Mouse (Mus musculus): ENCODE results near the gene F11.

Gene F11

DNA sequence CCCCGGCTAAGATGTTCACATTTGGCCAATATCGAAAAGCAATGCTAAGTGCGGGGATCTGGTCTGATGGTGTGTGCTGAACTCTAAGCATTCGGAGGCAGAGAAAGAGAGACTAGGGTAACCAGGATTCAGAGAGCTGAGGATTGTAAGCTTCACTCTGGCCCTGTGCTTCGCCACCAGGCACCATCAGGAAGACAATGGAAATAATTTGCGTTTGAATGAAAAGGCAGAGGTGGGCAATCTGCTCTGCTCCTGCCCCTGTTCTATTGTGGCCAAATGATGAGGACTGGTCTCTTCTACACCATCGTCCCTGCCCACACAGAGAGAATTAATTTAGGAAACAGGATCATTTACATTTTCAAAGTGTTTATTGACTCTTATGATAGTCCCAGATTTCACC, 15.5 kb downstream of the F11 start:
- DNase-seq (ENCODE audit: low spot score), result no peak

DNA sequence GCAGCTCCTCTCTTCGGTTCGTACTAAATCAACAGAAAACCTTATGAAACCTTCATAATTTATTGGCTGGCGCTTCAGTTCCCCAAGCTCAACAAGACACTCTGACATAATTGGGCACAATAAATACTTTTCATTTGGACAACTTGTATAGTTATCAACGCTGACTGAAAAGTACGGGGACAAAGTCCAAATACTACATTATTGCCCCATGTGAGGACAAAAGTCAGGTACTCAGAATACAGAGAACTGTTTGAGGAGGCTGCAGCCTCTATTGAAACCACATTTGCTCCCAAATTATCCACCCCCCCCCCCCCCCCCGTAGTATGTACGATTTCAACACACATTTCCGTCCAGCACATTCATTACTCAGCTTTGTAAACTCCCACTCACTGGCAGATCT, 22.5 kb downstream of the F11 start:
- no peak for DNase-seq (ENCODE audit: low spot score)

DNA sequence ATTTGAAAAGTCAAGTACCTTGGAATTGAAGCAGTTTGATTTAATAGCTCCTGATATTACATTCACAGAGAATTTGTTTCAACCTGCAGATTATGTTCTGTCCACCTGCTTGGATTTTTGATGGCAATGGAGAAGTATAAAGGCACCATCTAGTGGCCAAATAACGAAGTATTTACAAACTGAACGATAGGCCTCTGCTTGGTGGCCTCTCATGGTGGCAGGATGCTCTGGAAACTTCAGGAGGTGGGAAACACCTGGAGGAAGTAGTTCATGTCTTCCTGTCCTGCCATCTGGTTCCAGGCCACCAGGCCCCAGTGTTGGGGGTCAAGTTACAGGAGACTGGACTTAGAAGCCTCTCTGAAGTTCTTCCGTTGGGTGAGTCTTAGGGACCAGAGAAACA, 23.5 kb downstream of the F11 start:
- peak; percentile 37 for DNase-seq (ENCODE audit: low spot score)

DNA sequence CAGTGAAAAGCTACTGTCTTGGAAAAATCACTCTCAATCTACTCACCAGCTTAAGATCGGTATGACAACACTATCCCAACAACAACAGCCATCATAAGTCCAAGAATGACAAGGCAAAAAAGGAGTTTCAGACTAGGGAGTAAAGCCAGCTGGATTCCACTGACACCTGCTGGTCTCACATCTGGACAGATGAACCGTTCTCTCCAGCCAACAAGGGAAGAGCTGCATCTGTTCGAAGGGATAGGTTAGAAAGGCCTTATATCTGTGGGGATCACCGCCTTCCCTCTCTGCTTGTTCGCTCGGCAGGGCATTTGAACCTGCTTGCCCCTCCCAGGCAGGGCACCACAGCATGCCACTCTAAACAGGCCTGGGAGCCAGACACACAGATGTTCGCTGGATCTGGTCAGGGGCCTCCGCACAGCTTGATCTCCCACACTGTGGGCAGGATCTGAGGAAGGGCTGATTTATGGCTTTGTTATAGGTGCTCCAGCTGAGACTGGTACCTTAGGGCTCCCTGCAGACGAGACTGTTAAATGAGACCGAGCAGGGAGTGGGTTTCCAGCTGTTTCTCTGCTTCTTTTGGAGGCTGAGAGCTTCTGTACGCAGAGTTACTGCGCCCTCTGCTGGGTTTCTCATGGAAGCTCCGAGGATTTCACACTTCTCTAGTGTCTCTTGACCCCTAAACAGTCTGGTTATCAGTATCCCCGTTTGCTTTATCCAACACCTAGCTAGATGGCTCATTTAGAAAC, 25.5 kb downstream of the F11 start:
- DNase-seq (ENCODE audit: low spot score), result peak; percentile 30

DNA sequence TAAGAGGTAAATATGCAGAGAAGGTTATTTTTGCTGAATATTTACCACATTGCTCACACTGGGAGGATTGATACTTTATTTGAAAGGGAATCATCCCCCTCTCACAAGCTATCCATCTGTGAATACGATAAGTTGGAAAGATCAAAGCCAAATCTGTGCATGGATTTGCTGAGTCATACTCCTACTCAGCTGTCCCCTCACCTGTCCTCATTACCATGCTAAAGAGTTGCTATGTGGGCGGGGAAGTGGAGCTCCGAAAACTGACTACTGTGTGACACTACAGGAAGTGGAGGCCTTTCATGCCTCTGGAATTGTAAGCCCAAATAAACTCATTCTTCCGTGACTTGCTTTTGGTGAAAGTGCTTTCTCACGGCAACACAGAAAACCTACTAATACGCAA, 26.6 kb downstream of the F11 start:
- no peak for DNase-seq (ENCODE audit: low spot score)

DNA sequence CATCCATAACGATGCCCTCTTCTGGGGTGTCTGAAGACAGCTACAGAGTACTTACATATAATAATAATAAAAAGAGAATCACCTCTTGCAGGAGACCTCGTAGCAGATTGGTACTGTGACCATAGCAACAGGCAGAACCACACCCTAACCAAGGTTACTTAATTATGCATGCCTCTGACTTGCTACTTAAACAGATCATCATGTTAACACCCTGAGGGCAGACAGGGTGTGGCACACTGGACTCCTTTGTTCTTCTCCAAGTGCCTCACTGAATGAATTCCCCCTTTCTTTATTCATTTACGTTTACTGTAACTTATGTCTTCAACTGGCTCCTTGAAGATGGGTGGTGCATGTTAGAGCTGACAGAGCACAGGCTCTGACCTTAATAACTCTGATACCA, 28.6 kb downstream of the F11 start:
- DNase-seq (ENCODE audit: low spot score), result no peak

DNA sequence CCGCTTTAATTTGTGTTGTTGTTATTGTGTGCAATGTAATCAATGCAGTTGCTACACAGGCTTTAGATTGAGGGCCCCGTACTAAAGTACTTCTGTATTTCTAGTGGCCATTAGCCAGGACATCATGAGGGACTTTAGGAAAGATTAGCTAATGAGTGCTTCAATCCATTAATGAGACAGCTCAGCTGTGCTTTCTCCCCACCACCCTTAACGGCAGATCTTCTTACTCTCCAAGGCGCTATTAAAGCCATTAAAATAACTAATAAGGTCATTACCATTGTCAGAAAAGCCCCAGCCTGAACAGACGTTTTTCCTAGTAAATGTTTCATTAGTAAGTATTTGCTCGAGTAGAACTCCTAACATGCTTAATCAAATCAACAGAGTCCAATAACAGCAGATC, 59.4 kb downstream of the F11 start:
- DNase-seq (ENCODE audit: low spot score), result no peak

DNA sequence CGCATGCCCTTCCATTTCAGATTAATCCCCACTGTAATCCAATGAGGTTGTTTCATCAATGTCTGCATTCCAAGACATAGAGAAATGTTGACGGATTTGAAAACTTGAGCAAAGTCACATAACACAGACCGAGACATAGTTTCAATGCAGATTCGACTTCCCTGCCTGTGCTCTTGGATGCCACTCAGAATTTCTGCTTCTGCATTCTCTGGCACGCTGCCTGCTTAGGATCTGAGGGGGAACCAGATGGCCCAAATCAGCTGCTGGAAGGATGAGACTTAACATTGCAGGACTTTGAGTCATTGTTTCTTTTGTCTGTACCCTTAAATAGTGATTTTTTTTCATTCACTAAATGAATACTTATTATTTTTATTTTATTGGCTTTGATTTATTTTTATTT, 60.2 kb downstream of the F11 start:
- no peak for DNase-seq (ENCODE audit: low spot score)

DNA sequence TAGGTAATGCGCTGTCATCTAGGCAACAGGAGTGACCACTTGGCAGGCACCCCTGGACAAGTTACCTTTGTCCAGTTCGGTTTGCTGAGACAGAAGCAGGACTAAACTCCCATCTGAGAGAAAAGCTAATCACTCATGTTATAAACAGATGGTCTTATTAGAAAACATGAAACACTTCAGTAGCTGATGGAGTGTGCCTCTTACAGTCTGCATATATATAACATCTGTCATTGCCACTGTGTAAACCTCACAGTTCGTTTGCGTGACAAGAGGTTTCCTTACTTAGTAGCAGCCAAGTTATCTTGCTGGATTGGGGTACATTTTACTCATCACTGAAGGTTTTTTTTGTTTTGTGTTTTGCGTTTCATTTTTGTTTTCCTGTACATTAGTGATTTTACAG, 64.5 kb downstream of the F11 start:
- DNase-seq (ENCODE audit: low spot score), result no peak

DNA sequence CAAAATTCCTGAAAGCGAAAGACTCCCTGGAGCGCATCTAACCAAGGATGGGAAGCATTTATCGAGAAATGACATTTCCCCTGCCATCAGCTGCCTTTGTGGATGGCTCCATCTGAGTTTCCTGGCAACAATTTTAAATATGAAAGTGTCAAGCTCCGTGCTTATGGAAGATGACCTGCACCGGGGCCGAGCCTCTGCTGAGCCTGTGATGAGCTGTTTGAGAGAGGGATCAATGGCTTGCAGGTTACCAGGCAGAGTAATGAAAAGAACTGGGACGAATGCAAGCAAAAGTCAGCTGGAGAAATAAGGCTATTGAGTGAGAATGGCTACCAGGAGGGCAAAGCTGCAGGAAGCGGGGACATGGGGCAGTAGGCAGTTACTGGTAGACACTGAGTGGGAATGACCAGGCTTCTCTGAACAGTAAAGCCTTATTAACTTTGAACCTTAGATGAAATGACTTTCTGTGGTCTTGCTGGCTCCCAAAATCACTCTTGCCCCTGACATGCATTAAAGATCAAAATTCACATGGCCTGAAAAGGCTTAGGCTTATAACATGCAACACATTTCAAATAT, 65.8 kb downstream of the F11 start:
- no peak for DNase-seq (ENCODE audit: low spot score)

Data from lung, postnatal 25 days (tissue).